8 mouse cellular contexts compared by ENCODE assay signal in the genomic region with DNA sequence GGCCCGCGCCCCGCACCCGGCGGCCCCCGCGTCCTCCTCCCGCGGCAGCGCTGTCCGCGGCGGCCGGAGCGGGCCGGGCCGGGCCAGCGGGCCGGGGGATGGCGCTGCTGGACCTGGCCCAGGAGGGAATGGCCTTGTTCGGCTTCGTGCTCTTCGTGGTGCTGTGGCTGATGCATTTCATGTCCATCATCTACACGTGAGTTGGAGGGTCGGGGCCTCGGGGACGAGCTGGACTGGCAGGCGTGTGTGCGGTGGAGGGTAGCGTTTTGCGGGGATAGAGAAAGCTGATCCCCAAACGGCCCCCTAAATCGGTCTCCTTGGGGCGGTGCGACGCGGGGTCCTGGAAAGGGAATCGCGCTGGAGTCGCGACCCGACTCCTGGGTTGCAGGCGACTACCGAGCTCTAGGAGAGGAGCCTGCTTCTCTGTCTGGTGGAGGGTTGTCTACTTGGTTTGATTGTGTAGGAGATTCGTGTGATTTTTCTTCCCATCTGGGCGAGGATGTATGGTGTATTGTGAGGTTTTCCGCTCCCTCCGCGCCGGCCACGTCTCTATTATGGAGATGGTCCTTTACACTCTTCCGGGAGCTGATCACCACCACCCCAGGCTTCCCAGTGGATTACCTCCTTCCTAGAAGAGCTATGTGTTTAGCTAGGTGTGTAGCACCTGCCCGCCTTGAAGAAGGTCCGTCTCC. TPM values are rescaled to one million over a fixed set of nuclear protein-coding genes. Genes with fewer than 3 reads are reported as not detected.
DNase-seq lines count a peak whose midpoint lies in the region; ATAC-seq and TF ChIP-seq lines count a peak whose summit lies in the region.

No protein-coding gene starts in this region.

- H3K79me2 ChIP-seq in liver, adult 2 months (ENCODE audit: control insufficient read depth, insufficient read depth, low read length), result peaks cover 19% of the 10 kb centered on the region; the same call in 1 of the 2 replicates

- H3K4me3 ChIP-seq in kidney, adult 2 months (ENCODE audit: insufficient read depth, low read depth, low read length), result peak overlapping the region; percentile 97
- peak overlapping the region; percentile 98 for H3K4me3 ChIP-seq in bone marrow macrophage, adult 2 months (ENCODE audit: insufficient read depth, low read length)
- H3K4me3 ChIP-seq in forebrain, embryonic 16.5 days (replicated peaks; ENCODE audit: low read length), result peak overlapping the region; percentile 99
- H3K4me3 ChIP-seq in intestine, postnatal 0 days (ENCODE audit: low read depth, low read length), result peak overlapping the region; percentile 99
- peak overlapping the region; percentile 81 for H3K4me3 ChIP-seq in liver, adult 2 months (ENCODE audit: insufficient read depth, low read depth, low read length)
- peak overlapping the region; percentile 92 for H3K4me3 ChIP-seq in neural tube, embryonic 12.5 days

- H3K36me3 ChIP-seq in kidney, adult 2 months (ENCODE audit: control insufficient read depth, insufficient read depth, low read length), result no peaks in the 10 kb centered on the region
- no peaks in the 10 kb centered on the region for H3K36me3 ChIP-seq in forebrain, embryonic 16.5 days (ENCODE audit: control insufficient read depth, insufficient read depth)
- no peaks in the 10 kb centered on the region for H3K36me3 ChIP-seq in intestine, postnatal 0 days (ENCODE audit: control insufficient read depth, insufficient read depth)
- H3K36me3 ChIP-seq in liver, adult 2 months (ENCODE audit: control insufficient read depth, insufficient read depth, low read length), result no peaks in the 10 kb centered on the region
- H3K36me3 ChIP-seq in neural tube, embryonic 12.5 days, result no peaks in the 10 kb centered on the region

- H3K27ac ChIP-seq in kidney, adult 2 months (ENCODE audit: insufficient read depth, low read depth, low read length), result peak overlapping the region; percentile 21; the same call in 1 of the 2 replicates
- peak overlapping the region; percentile 63 for H3K27ac ChIP-seq in bone marrow macrophage, adult 2 months (ENCODE audit: insufficient read depth, low read depth, low read length)
- H3K27ac ChIP-seq in forebrain, embryonic 16.5 days (ENCODE audit: low read length), result peak overlapping the region; percentile 97
- H3K27ac ChIP-seq in intestine, postnatal 0 days (ENCODE audit: low read depth, low read length), result peak overlapping the region; percentile 95
- peak overlapping the region; percentile 30 for H3K27ac ChIP-seq in liver, adult 2 months (replicated peaks; ENCODE audit: insufficient read depth, low read depth, low read length)
- peak overlapping the region; percentile 79; the same call in 1 of the 2 replicates for H3K27ac ChIP-seq in neural tube, embryonic 12.5 days

- no peak for TF ChIP-seq CTCF in kidney, adult 2 months (conservative IDR thresholded peaks at IDR 0.05; ENCODE audit: insufficient read depth, insufficient read length, low read depth, low read length)
- no peak for TF ChIP-seq CTCF in bone marrow macrophage, adult 2 months (IDR thresholded peaks at IDR 0.05; ENCODE audit: low read depth, low read length)
- TF ChIP-seq CTCF in intestine, postnatal 0 days (IDR thresholded peaks at IDR 0.05; ENCODE audit: low read depth), result peak; percentile 37
- 0 out of 2 replicates have a peak, but pooled peaks have one; percentile 7 for TF ChIP-seq CTCF in liver, adult 2 months (IDR thresholded peaks at IDR 0.05; ENCODE audit: low read depth, low read length)

- peak; percentile 59 for ATAC-seq in forebrain, embryonic 16.5 days
- ATAC-seq in intestine, postnatal 0 days, result peak; percentile 4
- peak; percentile 70 for ATAC-seq in neural tube, embryonic 12.5 days (ENCODE audit: low FRiP score, low read depth)

- no peaks in the 10 kb centered on the region for H3K9me3 ChIP-seq in forebrain, embryonic 16.5 days (ENCODE audit: control insufficient read depth, low read length)
- H3K9me3 ChIP-seq in intestine, postnatal 0 days (ENCODE audit: control insufficient read depth), result no peaks in the 10 kb centered on the region
- H3K9me3 ChIP-seq in neural tube, embryonic 12.5 days, result no peaks in the 10 kb centered on the region

- peak overlapping the region; percentile 99 for H3K9ac ChIP-seq in forebrain, embryonic 16.5 days (replicated peaks; ENCODE audit: low read depth, low read length)
- peak overlapping the region; percentile 98 for H3K9ac ChIP-seq in intestine, postnatal 0 days (ENCODE audit: low read depth, low read length)
- peak overlapping the region; percentile 85 for H3K9ac ChIP-seq in liver, adult 2 months (ENCODE audit: low read depth, low read length)
- H3K9ac ChIP-seq in neural tube, embryonic 12.5 days, result peak overlapping the region; percentile 98

- peak overlapping the region; percentile 59 for H3K4me2 ChIP-seq in forebrain, embryonic 16.5 days (ENCODE audit: low read length)
- peak overlapping the region; percentile 84 for H3K4me2 ChIP-seq in intestine, postnatal 0 days (replicated peaks; ENCODE audit: low read depth)
- H3K4me2 ChIP-seq in neural tube, embryonic 12.5 days (replicated peaks), result peak overlapping the region; percentile 76

- TF ChIP-seq POLR2A in kidney, adult 2 months (IDR thresholded peaks at IDR 0.05; ENCODE audit: low read depth, low read length), result no peak
- no peak for TF ChIP-seq POLR2A in bone marrow macrophage, adult 2 months (IDR thresholded peaks at IDR 0.05; ENCODE audit: borderline replicate concordance, low read depth, low read length)
- TF ChIP-seq POLR2A in liver, adult 2 months (IDR thresholded peaks at IDR 0.05; ENCODE audit: extremely low read depth, insufficient read depth, low read length), result no peak

- 2% methylated on average over 51 of the region's 54 CpGs for WGBS in kidney, adult 2 months
- WGBS in forebrain, embryonic 16.5 days, result under 1% methylated on average over 34 of the region's 54 CpGs
- WGBS in intestine, postnatal 0 days, result 1% methylated on average over 48 of the region's 54 CpGs
- WGBS in liver, adult 2 months, result under 1% methylated on average over 54 of the region's 54 CpGs
- under 1% methylated on average over 42 of the region's 54 CpGs for WGBS in neural tube, embryonic 12.5 days

- H3K4me1 ChIP-seq in kidney, adult 2 months (ENCODE audit: control insufficient read depth, insufficient read depth, low read length), result 0 out of 2 replicates have a peak, but pooled peaks cover 3% of the 10 kb centered on the region
- H3K4me1 ChIP-seq in bone marrow macrophage, adult 2 months (ENCODE audit: control insufficient read depth, insufficient read depth, low read length), result peaks cover 6% of the 10 kb centered on the region
- peaks cover 13% of the 10 kb centered on the region for H3K4me1 ChIP-seq in forebrain, embryonic 16.5 days (replicated peaks; ENCODE audit: control insufficient read depth, insufficient read depth, low read length)
- H3K4me1 ChIP-seq in intestine, postnatal 0 days (replicated peaks; ENCODE audit: control insufficient read depth, insufficient read depth, low read length), result peaks cover 4% of the 10 kb centered on the region; the same call in 1 of the 2 replicates
- H3K4me1 ChIP-seq in liver, adult 2 months (ENCODE audit: control insufficient read depth, insufficient read depth, low read length), result peaks cover 13% of the 10 kb centered on the region; the same call in 1 of the 2 replicates
- H3K4me1 ChIP-seq in neural tube, embryonic 12.5 days, result peaks cover 5% of the 10 kb centered on the region; the same call in 1 of the 2 replicates

- H3K27me3 ChIP-seq in kidney, adult 2 months (replicated peaks; ENCODE audit: control insufficient read depth, insufficient read depth, low read length), result no peaks in the 10 kb centered on the region
- no peaks in the 10 kb centered on the region for H3K27me3 ChIP-seq in forebrain, embryonic 16.5 days (replicated peaks; ENCODE audit: control insufficient read depth, insufficient read depth, low read length)
- H3K27me3 ChIP-seq in intestine, postnatal 0 days (replicated peaks; ENCODE audit: control insufficient read depth, insufficient read depth, low read length), result no peaks in the 10 kb centered on the region
- no peaks in the 10 kb centered on the region for H3K27me3 ChIP-seq in liver, adult 2 months (ENCODE audit: control insufficient read depth, insufficient read depth, low read length)
- H3K27me3 ChIP-seq in neural tube, embryonic 12.5 days (replicated peaks), result no peaks in the 10 kb centered on the region

- no peak for DNase-seq in kidney, adult 2 months
- no peak for DNase-seq in kidney, adult 18-20 months
- DNase-seq in liver, adult 2 months (ENCODE audit: extremely low read depth, low read depth, low spot score), result peak; percentile 21
- peak; percentile 67 for DNase-seq in yolk sac, embryonic 10.5 days (ENCODE audit: low spot score)

RNA-seq across cellular contexts. Expression of gene Ugcg, which starts 0.6 kb away (rescaled TPM):
- polyA plus RNA-seq in kidney, adult 2 months (2012; rRNA removed), result 7.4 and 11.6 TPM in 2 replicates
- 22.3 and 24.0 TPM in 2 replicates for polyA plus RNA-seq in bone marrow macrophage, adult 2 months (2012; ENCODE audit: insufficient read depth, insufficient read length, missing spikeins)
- polyA plus RNA-seq in forebrain, embryonic 16.5 days (2015; fragmentation: Nextera tagmentation; extraction: Ambion mirVana), result 17.9 and 18.3 TPM in 2 replicates
- 20.3 and 25.3 TPM in 2 replicates for polyA plus RNA-seq in intestine, postnatal 0 days (2015; fragmentation: Nextera tagmentation; extraction: Ambion mirVana)
- 17.1 and 23.0 TPM in 2 replicates for total RNA-seq in liver, adult 2 months (2014; rRNA removed)
- 13.9 and 25.4 TPM in 2 replicates for polyA plus RNA-seq in liver, adult 2 months (2012; rRNA removed)
- polyA plus RNA-seq in neural tube, embryonic 12.5 days (2016; fragmentation: Nextera tagmentation; extraction: Ambion mirVana), result 15.5 and 15.8 TPM in 2 replicates

RNA-seq across cellular contexts. Expression of gene AI481877, which starts 50.9 kb away (rescaled TPM):
- not detected in 2 replicates for polyA plus RNA-seq in kidney, adult 2 months (2012; rRNA removed)
- polyA plus RNA-seq in bone marrow macrophage, adult 2 months (2012; ENCODE audit: insufficient read depth, insufficient read length, missing spikeins), result not detected in 2 replicates
- polyA plus RNA-seq in forebrain, embryonic 16.5 days (2015; fragmentation: Nextera tagmentation; extraction: Ambion mirVana), result not detected in 2 replicates
- not detected in 2 replicates for polyA plus RNA-seq in intestine, postnatal 0 days (2015; fragmentation: Nextera tagmentation; extraction: Ambion mirVana)
- not detected in 2 replicates for total RNA-seq in liver, adult 2 months (2014; rRNA removed)
- not detected in 2 replicates for polyA plus RNA-seq in liver, adult 2 months (2012; rRNA removed)
- not detected in 2 replicates for polyA plus RNA-seq in neural tube, embryonic 12.5 days (2016; fragmentation: Nextera tagmentation; extraction: Ambion mirVana)

Comparison
In these comparisons a context has a peak if more than half of its experiments do, and no peak if none do; other contexts are left out.
1. DNase-seq: peak in liver, adult 2 months (single experiment) and yolk sac, embryonic 10.5 days (single experiment); none in kidney, adult 2 months (single experiment) and kidney, adult 18-20 months (single experiment).
2. H3K27ac ChIP-seq: peak in every context shown above with its lines; median percentile 97 in forebrain, embryonic 16.5 days; 95 in intestine, postnatal 0 days; 79 in neural tube, embryonic 12.5 days; 63 in bone marrow macrophage, adult 2 months; 30 in liver, adult 2 months; 21 in kidney, adult 2 months.
3. CTCF ChIP-seq: peak in intestine, postnatal 0 days (single experiment) and liver, adult 2 months (single experiment); none in kidney, adult 2 months (single experiment) and bone marrow macrophage, adult 2 months (single experiment).
4. ATAC-seq: peak in every context shown above with its lines; median percentile 70 in neural tube, embryonic 12.5 days; 59 in forebrain, embryonic 16.5 days; 4 in intestine, postnatal 0 days.
5. Peak in every context shown above with its lines, with median percentiles within 50 percentile points of each other: H3K4me3 ChIP-seq, H3K4me2 ChIP-seq and H3K9ac ChIP-seq.